Comparison of ENCODE assay signal across 22 mouse cellular contexts in genomic region chr6:28326720-28327119, GRCm38 (mm10).
"Had no signal": no experiment of that assay in that cellular context is flagged by ENCODE, and none has a peak within 500 bp of the region (broad histone marks: within the 10 kb centered on the region; RNA-seq: fewer than 3 reads in every experiment).

No protein-coding gene starts in this region.

- DNase-seq: gastrocnemius, postnatal 14 days; gastrocnemius, postnatal 36 days; heart, adult 11 months; heart, adult 2 months; heart, postnatal 14 days; heart, postnatal 36 days; kidney, adult 18-20 months; kidney, adult 8-10 months; kidney, postnatal 10 days; kidney, postnatal 25 days; kidney, postnatal 4 days had no signal

- H3K27me3 ChIP-seq: heart, embryonic 13.5 days; heart, embryonic 15.5 days; hindbrain, embryonic 13.5 days; hindbrain, embryonic 15.5 days; limb, embryonic 12.5 days; liver, embryonic 12.5 days had no signal

- H3K4me3 ChIP-seq: heart, adult 2 months; heart, embryonic 13.5 days; heart, embryonic 15.5 days; hindbrain, embryonic 13.5 days; hindbrain, embryonic 15.5 days; layer of hippocampus, adult 2 months; left cerebral cortex, adult 2 months; limb, embryonic 10.5 days; limb, embryonic 12.5 days; liver, embryonic 12.5 days had no signal

- ATAC-seq: hindbrain, postnatal 0 days; intestine, postnatal 0 days; liver, embryonic 12.5 days had no signal

- H3K9ac ChIP-seq: heart, embryonic 13.5 days; heart, embryonic 15.5 days; hindbrain, embryonic 13.5 days; hindbrain, embryonic 15.5 days; limb, embryonic 12.5 days; liver, embryonic 12.5 days had no signal

- H3K36me3 ChIP-seq: heart, embryonic 13.5 days; heart, embryonic 15.5 days; hindbrain, embryonic 13.5 days; hindbrain, embryonic 15.5 days; limb, embryonic 10.5 days; limb, embryonic 12.5 days; liver, embryonic 12.5 days had no signal

- H3K27ac ChIP-seq: heart, adult 2 months; heart, embryonic 13.5 days; heart, embryonic 15.5 days; hindbrain, embryonic 13.5 days; hindbrain, embryonic 15.5 days; hindbrain, postnatal 0 days; layer of hippocampus, adult 2 months; left cerebral cortex, adult 2 months; limb, embryonic 10.5 days; limb, embryonic 12.5 days; liver, embryonic 12.5 days had no signal

- H3K4me1 ChIP-seq: heart, embryonic 13.5 days; heart, embryonic 15.5 days; limb, embryonic 10.5 days; limb, embryonic 12.5 days; liver, embryonic 12.5 days had no signal

- H3K9me3 ChIP-seq: heart, embryonic 15.5 days; limb, embryonic 10.5 days; limb, embryonic 12.5 days; liver, embryonic 12.5 days had no signal
